Mouse (Mus musculus): ENCODE measurements at regions not wholly inside any gene's neighbourhood (a gene's known extent, or its start where the extent isn't known, plus 50 kb on each side); places are given as distances from the start of the nearest gene placed in this dataset.

- no peak for DNase-seq
Measured at GRCm38 (mm10) chr3:117520461-117520860, 54.2 kb upstream of the Plppr5 start.

GRCm38 (mm10) chr3:117508090-117508489, 66.5 kb upstream of the Plppr5 start:
- DNase-seq: no peak

DNA sequence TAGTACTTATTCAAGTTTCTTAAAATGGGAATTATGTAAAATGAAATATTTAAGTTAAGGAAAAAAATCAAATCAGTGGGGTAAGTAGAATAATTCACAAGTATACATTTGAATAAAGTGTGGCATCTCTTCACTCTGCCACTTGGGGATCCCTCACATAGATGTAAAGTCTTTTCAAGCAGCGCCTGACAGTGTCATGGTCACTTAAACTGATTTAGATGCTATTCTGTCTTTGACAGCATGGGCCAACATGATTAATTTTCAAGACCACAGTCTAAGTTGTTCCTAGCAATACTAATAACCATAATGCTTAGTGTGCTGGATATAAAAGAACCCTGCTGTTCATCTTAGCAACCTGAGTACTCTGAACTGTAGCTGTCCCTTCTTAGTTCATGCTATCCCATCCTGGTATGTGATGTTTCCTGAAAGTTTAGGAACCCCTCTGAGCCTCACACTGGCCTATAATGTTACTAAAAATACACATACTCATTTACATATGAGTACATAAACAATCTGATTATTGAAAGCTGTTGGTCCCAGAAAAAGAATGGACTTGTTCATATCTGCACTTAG, 68.4 kb upstream of the Plppr5 start:
- no peak for DNase-seq

GRCm38 (mm10) chr3:117501107-117501506, 73.5 kb upstream of the Plppr5 start:
- DNase-seq: no peak

- no peak for DNase-seq
Measured at GRCm38 (mm10) chr3:117498138-117498897, 76.3 kb upstream of the Plppr5 start.

DNA sequence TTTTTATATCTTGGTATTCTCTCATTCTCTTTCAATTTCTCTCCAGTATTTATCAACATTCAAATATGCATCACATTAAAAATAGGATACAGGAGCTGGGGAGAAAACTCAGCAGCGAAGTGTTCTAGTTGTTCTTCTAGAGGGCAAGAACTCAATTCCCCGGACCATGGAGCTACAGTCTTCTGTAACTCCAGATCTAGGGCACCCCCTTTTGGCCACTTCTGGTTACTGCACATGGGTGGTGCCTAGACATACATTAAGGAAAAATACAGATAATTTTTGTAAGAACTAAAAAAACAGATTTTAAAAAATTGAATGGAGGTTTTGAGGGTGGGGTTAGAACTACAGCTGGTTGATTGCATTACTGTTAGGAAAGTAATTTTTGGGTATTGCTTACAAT, 80.5 kb upstream of the Plppr5 start:
- DNase-seq: peak; percentile 53

DNA sequence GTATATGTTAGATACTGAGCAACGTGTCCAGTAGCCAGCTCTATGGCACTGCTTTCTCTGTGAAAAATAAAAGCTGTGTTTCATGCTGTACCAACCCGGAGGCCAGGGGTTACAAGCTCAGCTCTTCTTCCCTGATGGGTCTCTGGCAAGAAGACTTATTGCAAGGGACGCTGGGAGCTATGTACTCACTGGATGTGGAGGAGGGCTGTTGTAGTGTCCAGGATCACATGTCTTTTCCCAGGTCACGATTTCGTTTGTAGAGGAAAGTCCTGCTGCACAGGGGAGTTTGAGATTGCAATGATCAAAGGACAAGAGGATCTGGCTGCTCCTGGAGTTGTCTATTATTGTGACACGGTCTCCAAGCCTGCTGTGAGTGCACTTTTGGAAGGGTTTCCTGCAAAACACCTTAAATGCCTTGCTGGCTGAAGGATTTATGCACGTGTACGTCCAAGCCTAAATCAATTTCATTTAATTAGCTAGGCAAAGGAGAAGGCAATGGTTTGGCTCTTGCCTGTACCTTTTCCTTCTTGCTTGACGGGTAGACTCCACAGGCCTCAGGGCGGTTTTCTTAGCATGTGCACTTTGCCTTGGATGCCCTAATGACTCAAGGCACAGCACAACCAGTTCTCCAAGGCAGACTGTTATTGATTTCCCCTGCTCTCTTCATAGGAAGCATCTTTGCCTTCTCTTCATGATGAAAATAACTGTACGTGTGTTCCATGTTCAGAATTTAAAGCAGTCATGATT, 87.2 kb upstream of the Plppr5 start:
- no peak for DNase-seq

DNA sequence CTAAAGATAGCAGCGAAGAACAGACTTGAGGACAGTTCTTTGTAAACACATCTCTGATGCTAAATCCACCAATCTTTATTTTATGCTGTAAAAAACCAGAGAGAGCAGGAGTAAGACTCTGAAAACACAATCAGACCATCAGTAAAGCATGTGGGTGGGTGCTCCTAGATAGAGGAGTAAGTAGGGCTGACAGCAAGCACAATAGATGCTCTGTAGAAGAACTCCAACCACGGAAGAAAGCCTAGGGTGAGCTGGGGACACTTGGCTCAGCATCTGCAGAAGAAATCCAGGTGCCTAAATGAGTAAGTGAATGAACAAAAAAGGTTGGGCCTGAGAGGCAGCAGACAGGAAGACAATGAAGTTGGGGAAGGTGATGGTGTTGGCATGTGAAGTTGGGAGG, 88.3 kb upstream of the Plppr5 start:
- no peak for DNase-seq

DNA sequence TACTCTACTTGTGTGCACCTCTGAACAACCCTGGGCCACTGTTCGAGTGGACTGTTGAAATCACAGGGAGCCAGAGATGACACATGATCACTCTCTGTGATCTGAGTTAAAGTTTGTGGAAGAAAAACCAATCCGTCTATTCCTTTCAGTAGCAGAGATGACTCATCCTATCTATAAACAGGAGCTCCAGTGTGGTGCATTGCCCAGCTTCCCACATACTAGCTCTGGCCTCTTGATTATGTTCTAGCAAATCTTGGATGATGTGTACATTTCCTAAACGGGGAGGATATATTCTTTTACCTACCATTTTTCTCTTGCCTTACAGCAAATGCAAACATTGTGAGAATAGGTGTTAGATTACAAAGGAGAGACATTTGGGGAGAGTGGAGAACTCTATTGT, 94.5 kb upstream of the Plppr5 start:
- no peak for DNase-seq

DNA sequence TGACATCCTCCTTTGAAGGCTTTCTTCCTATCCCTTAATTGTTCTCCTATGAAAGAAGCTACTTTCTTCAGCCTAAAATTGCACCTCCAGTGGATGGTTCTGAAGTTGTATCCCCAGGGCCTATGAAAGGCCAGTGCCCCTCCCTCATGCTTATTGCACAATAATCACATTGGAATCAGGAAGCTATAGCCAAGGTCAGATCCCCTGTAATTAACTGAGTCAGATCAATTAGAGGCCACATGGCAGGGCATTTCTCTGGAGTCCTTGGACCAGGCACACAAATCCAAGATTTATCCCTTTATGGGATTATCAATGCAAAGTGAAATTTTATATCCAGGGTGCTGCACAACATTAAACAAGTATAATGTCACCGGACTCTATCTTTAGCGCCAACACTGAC, 98.8 kb upstream of the Plppr4 start:
- DNase-seq: no peak

DNA sequence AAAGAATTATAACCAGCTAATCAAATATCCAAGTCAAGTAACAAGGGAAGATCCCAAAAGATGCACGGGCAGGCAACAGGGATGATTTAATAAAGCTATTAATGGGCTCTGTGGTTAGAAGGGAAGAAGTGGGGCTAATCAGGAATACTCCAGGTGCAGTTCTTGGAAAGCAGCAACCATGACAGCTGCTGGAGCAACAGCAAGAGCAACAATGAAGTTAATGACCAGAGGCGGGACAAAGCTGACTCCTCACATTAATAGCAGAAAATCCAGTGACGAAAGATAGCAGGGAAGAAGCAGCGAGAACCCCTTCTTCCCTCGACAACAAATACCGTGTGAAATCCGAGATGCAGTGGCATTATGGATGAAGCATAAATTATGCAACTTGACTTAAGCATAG, 89.9 kb upstream of the Plppr4 start:
- no peak for DNase-seq

DNA sequence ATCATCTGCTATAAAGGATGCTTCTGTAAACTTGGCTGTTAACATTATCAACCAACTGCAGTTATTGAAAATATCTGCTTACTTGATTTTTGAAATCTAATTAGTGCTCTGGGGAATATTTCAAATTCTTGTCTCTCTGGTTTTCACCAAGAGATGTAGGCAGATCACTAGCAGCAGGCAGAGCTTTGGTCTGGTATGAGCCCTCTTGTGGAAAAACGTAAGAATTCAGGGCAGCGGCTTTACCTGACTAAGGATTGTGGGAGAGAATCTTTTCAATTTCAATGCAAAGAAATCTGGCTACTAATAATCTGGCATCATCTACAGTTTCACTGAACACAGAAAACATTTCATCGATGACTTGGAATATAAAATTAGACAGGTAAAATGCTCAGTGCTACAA, 81.2 kb upstream of the Plppr4 start:
- DNase-seq: no peak

DNA sequence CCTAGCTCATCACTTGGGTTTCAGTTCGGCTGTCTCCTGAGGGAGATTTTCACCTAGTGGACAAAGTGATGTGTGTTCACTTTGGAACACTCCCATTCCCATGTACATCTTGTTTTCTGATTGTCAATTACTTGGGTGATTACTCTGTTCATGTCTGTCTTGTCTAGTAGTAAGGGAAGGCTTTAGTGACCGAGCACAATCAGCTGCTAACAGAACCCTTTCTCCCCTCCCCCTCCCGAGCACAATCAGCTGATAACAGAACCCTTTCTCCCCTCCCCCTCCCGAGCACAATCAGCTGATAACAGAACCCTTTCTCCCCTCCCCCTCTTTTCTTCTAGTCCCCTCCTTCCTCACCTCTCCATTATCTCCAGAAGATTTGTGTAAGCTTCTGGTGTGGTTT, 79.6 kb upstream of the Plppr4 start:
- no peak for DNase-seq

GRCm38 (mm10) chr3:117438473-117439114, 77.9 kb upstream of the Plppr4 start:
- DNase-seq: peak; percentile 86

- DNase-seq: no peak
Measured at GRCm38 (mm10) chr3:117424526-117424925, 63.9 kb upstream of the Plppr4 start.

DNA sequence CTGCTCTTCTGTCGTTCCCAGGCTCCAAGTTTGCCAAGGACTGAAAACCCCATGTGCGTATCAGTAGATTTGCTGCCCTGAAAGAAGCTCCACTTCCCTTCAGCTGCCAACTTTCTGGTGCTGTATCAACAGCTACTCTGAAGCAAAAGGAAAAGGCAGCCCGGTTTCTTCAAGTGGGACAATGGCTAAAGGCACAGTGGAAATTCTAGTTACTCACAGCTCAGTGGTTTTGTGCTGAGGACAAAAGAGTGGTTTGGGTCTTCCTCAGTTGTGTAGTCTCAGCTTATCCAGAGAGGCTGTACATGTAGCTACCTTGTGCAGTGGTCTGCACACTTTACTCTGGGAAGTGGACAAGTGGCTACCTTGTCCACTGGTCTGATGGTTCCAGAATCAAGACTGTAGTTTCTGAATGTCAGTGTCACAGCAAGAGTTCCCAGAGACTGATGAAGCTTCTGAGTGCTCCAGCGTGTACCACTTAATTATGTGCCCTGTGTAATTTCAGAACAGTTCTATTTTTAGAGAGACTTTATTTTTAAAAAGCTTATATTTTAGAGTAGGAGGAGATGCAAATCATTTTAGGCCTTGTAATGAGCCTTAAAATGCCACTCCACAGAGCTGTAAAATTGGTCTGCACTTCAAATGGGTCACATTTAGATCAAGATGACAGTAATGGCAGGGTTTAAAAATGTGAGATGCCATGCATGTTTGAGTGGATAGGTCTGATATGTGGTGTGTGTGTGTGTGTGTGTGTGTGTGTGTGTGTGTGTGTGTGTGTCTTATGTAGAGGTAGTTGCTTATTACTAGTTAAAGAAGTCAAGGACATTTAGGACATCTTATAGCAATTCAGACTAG, 52.4 kb upstream of the Plppr4 start:
- DNase-seq: no peak
